Mouse (Mus musculus) effector memory CD4-positive, alpha-beta T cell, adult 7 months (primary cell): ENCODE results near the gene AU015836. TPM values are rescaled to one million over a fixed set of nuclear protein-coding genes. Genes with fewer than 3 reads are reported as not detected.

Source experiments
- polyA plus RNA-seq: library from polyadenylated mRNA; unstranded; fragments of 100-300 nt; shearing (Covaris generic); gene quantifications from one replicate; pipeline ENCODE4 v1.2.1, GENCODE M21; 2017

Gene AU015836
- polyA plus RNA-seq = not detected

GRCm38 (mm10) chrX:93968444-93968843 lies at the start of gene AU015836:
Gene AU015836, plus strand, starts transcription at chrX:93968659.

Other genes starting within 250 kb of the AU015836 start
- gene Pdk3, start 136.5 kb upstream of the AU015836 start, polyA plus RNA-seq = 22.4 TPM
- gene Zfx, start 155.0 kb downstream of the AU015836 start, polyA plus RNA-seq = 47.0 TPM
- 49.0 TPM for gene Eif2s3x, start 244.2 kb downstream of the AU015836 start, polyA plus RNA-seq